Mouse (Mus musculus) thymus, postnatal 10 days (tissue): ENCODE data around the gene Arrdc5.
"Not testable (repeated sequence)": the region's sequence is repeated elsewhere in the genome, so short reads cannot be mapped to it uniquely, and the experiment has no call there.

Experiments used
- DNase-seq, 2 experiments: peaks; one replicate each; pipeline ENCODE4 v3.0.0; 2021; ENCODE audit warnings: low spot score in 2 of 2

Arrdc5 gene

GRCm38 (mm10) chr17:56278340-56278739, 21.7 kb downstream of the Arrdc5 start:
- DNase-seq, result no peak

GRCm38 (mm10) chr17:56277567-56277893, 22.6 kb downstream of the Arrdc5 start:
- no peak for DNase-seq

- DNase-seq, result peak; percentile 57 to 64
These were observed 23.2 kb downstream of the Arrdc5 start, which contains the start of gene Ticam1 for GRCm38 (mm10) chr17:56276643-56277566. TSS of gene Ticam1 (minus strand) at chr17:56276786.

GRCm38 (mm10) chr17:56275842-56276480, 24.1 kb downstream of the Arrdc5 start:
- no peak for DNase-seq

GRCm38 (mm10) chr17:56273986-56274385, 26.1 kb downstream of the Arrdc5 start:
- DNase-seq, result no peak

- DNase-seq, result no peak
These were observed 26.6 kb downstream of the Arrdc5 start for GRCm38 (mm10) chr17:56273482-56273881.

GRCm38 (mm10) chr17:56272644-56273043, 27.4 kb downstream of the Arrdc5 start:
- DNase-seq, result no peak

- DNase-seq, result no peak
These were observed 28.4 kb downstream of the Arrdc5 start for GRCm38 (mm10) chr17:56271609-56272253.

- DNase-seq, result no peak
These were observed 30.3 kb downstream of the Arrdc5 start for GRCm38 (mm10) chr17:56269741-56270140.

GRCm38 (mm10) chr17:56269153-56269630, 30.9 kb downstream of the Arrdc5 start:
- DNase-seq, result peak; percentile 57 to 63

- DNase-seq, result no peak
These were observed 33.8 kb downstream of the Arrdc5 start for GRCm38 (mm10) chr17:56266271-56266670.

- DNase-seq, result no peak
These were observed 34.2 kb downstream of the Arrdc5 start for GRCm38 (mm10) chr17:56265869-56266268.

GRCm38 (mm10) chr17:56265011-56265410, 35.1 kb downstream of the Arrdc5 start:
- no peak for DNase-seq

- peak; percentile 67 to 84 for DNase-seq
These were observed 36.1 kb downstream of the Arrdc5 start for GRCm38 (mm10) chr17:56264020-56264419.

- DNase-seq, result no peak
These were observed 37.4 kb downstream of the Arrdc5 start for GRCm38 (mm10) chr17:56262645-56263094.

GRCm38 (mm10) chr17:56261166-56261565, 38.9 kb downstream of the Arrdc5 start:
- no peak for DNase-seq

GRCm38 (mm10) chr17:56259301-56260037, 40.6 kb downstream of the Arrdc5 start:
- no peak for DNase-seq

- DNase-seq, result not testable (repeated sequence)
These were observed 41.3 kb downstream of the Arrdc5 start for GRCm38 (mm10) chr17:56258812-56259211.

- DNase-seq, result not testable (repeated sequence)
These were observed 41.8 kb downstream of the Arrdc5 start for GRCm38 (mm10) chr17:56258269-56258668.

- DNase-seq, result no peak
These were observed 42.7 kb downstream of the Arrdc5 start for GRCm38 (mm10) chr17:56257181-56257894.
